Mouse (Mus musculus): ENCODE results near the gene Fes. TPM values are rescaled to one million over a fixed set of nuclear protein-coding genes. Genes with fewer than 3 reads are reported as not detected.

Gene Fes
- not detected for polyA plus RNA-seq (2017; shearing (Covaris generic))

GRCm38 (mm10) chr7:80387633-80388543 lies at the start of gene Fes:
TSS of gene Fes (minus strand) at chr7:80387946.

GRCm38 (mm10) chr7:80405188-80405695 lies 17.5 kb upstream of the Fes start, which contains the start of gene Furin:
TSS of gene Furin (minus strand) at chr7:80405436.

GRCm38 (mm10) chr7:80371041-80371751 lies 16.6 kb downstream of the Fes start, which contains the start of gene Man2a2:
TSS of gene Man2a2 (minus strand) at chr7:80371375.

GRCm38 (mm10) chr7:80342858-80343257 lies 44.9 kb downstream of the Fes start, which contains the start of gene Hddc3:
TSS of gene Hddc3 (plus strand) at chr7:80343104.

GRCm38 (mm10) chr7:80340793-80341192 lies 47.0 kb downstream of the Fes start, which contains the start of gene Unc45a:
TSS of gene Unc45a (minus strand) at chr7:80341005.

Other genes starting within 250 kb of the Fes start
- 5.6 TPM for gene Sema4b, start 201.1 kb downstream of the Fes start, polyA plus RNA-seq (2017; shearing (Covaris generic))
- 70.5 TPM for gene Cib1, start 155.1 kb downstream of the Fes start, polyA plus RNA-seq (2017; shearing (Covaris generic))
- gene Gdpgp1, start 155.1 kb downstream of the Fes start, polyA plus RNA-seq (2017; shearing (Covaris generic)), result 5.2 TPM
- 0.20 TPM for gene Ttll13, start 141.6 kb downstream of the Fes start, polyA plus RNA-seq (2017; shearing (Covaris generic))
- 32.5 TPM for gene Ngrn, start 126.7 kb downstream of the Fes start, polyA plus RNA-seq (2017; shearing (Covaris generic))
- gene Vps33b, start 118.3 kb downstream of the Fes start, polyA plus RNA-seq (2017; shearing (Covaris generic)), result 39.3 TPM
- 2.4 TPM for gene Prc1, start 93.5 kb downstream of the Fes start, polyA plus RNA-seq (2017; shearing (Covaris generic))
- gene Rccd1, start 63.5 kb downstream of the Fes start, polyA plus RNA-seq (2017; shearing (Covaris generic)), result 32.9 TPM
- 195 TPM for gene Unc45a, start 46.9 kb downstream of the Fes start, polyA plus RNA-seq (2017; shearing (Covaris generic))
- 3.9 TPM for gene Hddc3, start 44.8 kb downstream of the Fes start, polyA plus RNA-seq (2017; shearing (Covaris generic))
- 105 TPM for gene Man2a2, start 16.6 kb downstream of the Fes start, polyA plus RNA-seq (2017; shearing (Covaris generic))
- gene Furin, start 17.5 kb upstream of the Fes start, polyA plus RNA-seq (2017; shearing (Covaris generic)), result 71.7 TPM
- gene Blm, start 147.2 kb upstream of the Fes start, polyA plus RNA-seq (2017; shearing (Covaris generic)), result 13.2 TPM